Comparison of ENCODE assay signal across 24 mouse cellular contexts in genomic region chr16:29889346-29889745, GRCm38 (mm10).
DNase-seq lines count a peak whose midpoint lies in the region; ATAC-seq lines count a peak whose summit lies in the region.
"Had no signal": no experiment of that assay in that cellular context is flagged by ENCODE, and none has a peak within 500 bp of the region (broad histone marks: within the 10 kb centered on the region; RNA-seq: fewer than 3 reads in every experiment).

No protein-coding gene starts in this region.

- no peak overlapping the region for H3K9ac ChIP-seq in midbrain, embryonic 14.5 days (replicated peaks; ENCODE audit: low read length)
- H3K9ac ChIP-seq in limb, embryonic 12.5 days (replicated peaks), result no peak overlapping the region
- H3K9ac ChIP-seq: embryonic facial prominence, embryonic 13.5 days; forebrain, postnatal 0 days; hindbrain, embryonic 12.5 days; hindbrain, embryonic 15.5 days had no signal

- H3K4me2 ChIP-seq in midbrain, embryonic 14.5 days (ENCODE audit: low read length), result no peak overlapping the region
- no peak overlapping the region for H3K4me2 ChIP-seq in limb, embryonic 12.5 days
- H3K4me2 ChIP-seq: embryonic facial prominence, embryonic 13.5 days; hindbrain, embryonic 12.5 days; hindbrain, embryonic 15.5 days had no signal

- H3K4me1 ChIP-seq in midbrain, embryonic 10.5 days, result peaks cover 32% of the 10 kb centered on the region
- peaks cover 9% of the 10 kb centered on the region; the same call in 1 of the 2 replicates for H3K4me1 ChIP-seq in midbrain, embryonic 14.5 days (ENCODE audit: control insufficient read depth, insufficient read depth, low read length)
- peaks cover 59% of the 10 kb centered on the region for H3K4me1 ChIP-seq in limb, embryonic 12.5 days (replicated peaks)

- H3K36me3 ChIP-seq in midbrain, embryonic 10.5 days, result no peaks in the 10 kb centered on the region
- no peaks in the 10 kb centered on the region for H3K36me3 ChIP-seq in midbrain, embryonic 14.5 days (ENCODE audit: control insufficient read depth, insufficient read depth, low read length)
- no peaks in the 10 kb centered on the region for H3K36me3 ChIP-seq in limb, embryonic 12.5 days
- H3K36me3 ChIP-seq: embryonic facial prominence, embryonic 13.5 days; heart, embryonic 10.5 days; hindbrain, embryonic 12.5 days; hindbrain, embryonic 15.5 days had no signal

- H3K27ac ChIP-seq in midbrain, embryonic 10.5 days (replicated peaks), result 0 out of 2 replicates have a peak overlapping the region, but pooled peaks have one; percentile 33
- H3K27ac ChIP-seq in midbrain, embryonic 14.5 days (replicated peaks; ENCODE audit: low read depth, low read length), result no peak overlapping the region
- H3K27ac ChIP-seq in limb, embryonic 12.5 days, result peak overlapping the region; percentile 66
- H3K27ac ChIP-seq: embryonic facial prominence, embryonic 13.5 days; gastrocnemius, adult 2 months; heart, adult 2 months; hindbrain, embryonic 12.5 days; hindbrain, embryonic 15.5 days had no signal

- no peak overlapping the region for H3K4me3 ChIP-seq in midbrain, embryonic 10.5 days
- no peak overlapping the region for H3K4me3 ChIP-seq in midbrain, embryonic 14.5 days (replicated peaks; ENCODE audit: low read depth, low read length)
- no peak overlapping the region for H3K4me3 ChIP-seq in limb, embryonic 12.5 days (replicated peaks)
- H3K4me3 ChIP-seq: embryonic facial prominence, embryonic 13.5 days; erythroblast, embryonic 14.5 days; gastrocnemius, adult 2 months; heart, adult 2 months; heart, embryonic 10.5 days; hindbrain, embryonic 12.5 days; hindbrain, embryonic 15.5 days had no signal

- ATAC-seq in midbrain, embryonic 14.5 days (ENCODE audit: low FRiP score, low TSS enrichment), result no peak
- no peak for ATAC-seq in limb, embryonic 12.5 days (ENCODE audit: insufficient number of reproducible peaks, insufficient read depth, low FRiP score, low TSS enrichment, low read depth)
- ATAC-seq: activated CD4-positive, CD25-positive, alpha-beta regulatory T cell, adult 4 months; forebrain, embryonic 14.5 days; forebrain, postnatal 0 days had no signal

- peak; percentile 36 for DNase-seq in embryo, embryonic 10.5 days (ENCODE audit: low spot score)
- DNase-seq in embryo, embryonic 10 days (ENCODE audit: low spot score), result no peak
- DNase-seq in midbrain, embryonic 10.5 days (ENCODE audit: low spot score), result no peak
- DNase-seq in midbrain, embryonic 14.5 days, result no peak
- DNase-seq in kidney, adult 11 months, result no peak
- no peak for DNase-seq in right cerebral cortex, postnatal 36 days (ENCODE audit: low spot score in 2 of 2)
- DNase-seq in kidney, adult 8-10 months, result no peak
- DNase-seq: adrenal gland, adult 8-10 months; adrenal gland, postnatal 25 days; cerebellum, adult 11-12 months; cerebellum, adult 9-10 months; cerebellum, postnatal 14 days; forebrain, postnatal 0 days; gastrocnemius, adult 2 months; gastrocnemius, postnatal 14 days; heart, adult 2 months had no signal

- 31% methylated on average over 4 of the region's 4 CpGs for WGBS in midbrain, embryonic 10.5 days
- 46% methylated on average over 4 of the region's 4 CpGs for WGBS in midbrain, embryonic 14.5 days
- 10% methylated on average over 4 of the region's 4 CpGs for WGBS in limb, embryonic 12.5 days

- H3K9me3 ChIP-seq in midbrain, embryonic 10.5 days (replicated peaks), result no peaks in the 10 kb centered on the region
- no peaks in the 10 kb centered on the region for H3K9me3 ChIP-seq in midbrain, embryonic 14.5 days (ENCODE audit: control insufficient read depth, low read length)
- no peaks in the 10 kb centered on the region for H3K9me3 ChIP-seq in limb, embryonic 12.5 days
- H3K9me3 ChIP-seq: embryonic facial prominence, embryonic 13.5 days; heart, embryonic 10.5 days; hindbrain, embryonic 12.5 days; hindbrain, embryonic 15.5 days had no signal

- H3K27me3 ChIP-seq in midbrain, embryonic 10.5 days (ENCODE audit: low read depth, poor library complexity, severe bottlenecking), result peaks cover 82% of the 10 kb centered on the region
- peaks cover 5% of the 10 kb centered on the region; the same call in 1 of the 2 replicates for H3K27me3 ChIP-seq in midbrain, embryonic 14.5 days (ENCODE audit: control insufficient read depth, insufficient read depth, low read length)
- no peaks in the 10 kb centered on the region; the same call in 1 of the 2 replicates for H3K27me3 ChIP-seq in limb, embryonic 12.5 days
- H3K27me3 ChIP-seq: embryonic facial prominence, embryonic 13.5 days; hindbrain, embryonic 15.5 days had no signal
